ENCODE assay signal across 17 mouse cellular contexts in the genomic region with DNA sequence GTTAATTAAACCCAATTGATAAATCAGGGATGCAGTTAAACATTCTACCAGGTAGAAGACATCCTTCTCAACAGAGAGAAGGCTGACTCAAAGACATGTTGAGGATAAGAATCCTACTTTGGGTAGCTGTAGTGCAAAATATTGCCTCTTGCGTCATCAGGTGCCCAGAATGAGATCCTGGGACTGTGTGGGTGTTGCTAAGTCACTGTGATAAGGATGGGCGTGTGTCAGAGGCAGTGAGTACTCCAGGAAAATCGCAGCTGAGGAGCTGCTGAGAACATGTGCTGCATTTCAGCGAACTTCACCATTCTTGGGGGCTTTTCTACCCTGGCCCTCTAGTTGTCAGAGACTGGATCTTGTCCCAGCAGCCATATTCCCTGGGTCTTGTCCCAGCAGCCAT.
"Had no signal": no experiment of that assay in that cellular context is flagged by ENCODE, and none has a peak within 500 bp of the region (broad histone marks: within the 10 kb centered on the region; RNA-seq: fewer than 3 reads in every experiment).

No protein-coding gene starts in this region.

- H3K9ac ChIP-seq: liver, embryonic 13.5 days; midbrain, embryonic 13.5 days; neural tube, embryonic 13.5 days had no signal

- H3K4me3 ChIP-seq: liver, embryonic 13.5 days; midbrain, embryonic 13.5 days; myocyte; neural tube, embryonic 13.5 days had no signal

- H3K27me3 ChIP-seq: liver, embryonic 13.5 days; neural tube, embryonic 13.5 days had no signal

- DNase-seq: kidney, adult 18-20 months; kidney, adult 9 months; kidney, postnatal 14 days; kidney, postnatal 4 days; liver, embryonic 13.5 days; lung, adult 2 months; retina, postnatal 1 day; right cerebral cortex, postnatal 14 days; thymus, adult 2 months; thymus, postnatal 14 days; thymus, postnatal 4 days had no signal

- H3K27ac ChIP-seq: liver, embryonic 13.5 days; macrophage; midbrain, embryonic 13.5 days; neural tube, embryonic 13.5 days; stomach, postnatal 0 days had no signal

- H3K36me3 ChIP-seq: liver, embryonic 13.5 days; midbrain, embryonic 13.5 days; neural tube, embryonic 13.5 days had no signal

- H3K9me3 ChIP-seq: liver, embryonic 13.5 days; midbrain, embryonic 13.5 days; neural tube, embryonic 13.5 days had no signal

- H3K4me1 ChIP-seq: liver, embryonic 13.5 days; neural tube, embryonic 13.5 days had no signal

- ATAC-seq: midbrain, embryonic 13.5 days; midbrain, embryonic 16.5 days had no signal
